Mouse (Mus musculus) megakaryocyte, embryonic 14.5 days (primary cell): ENCODE measurements around the gene Dazap2. TPM values are rescaled to one million over a fixed set of nuclear protein-coding genes. Genes with fewer than 3 reads are reported as not detected.
A peak's percentile ranks its signal among the peaks of the same experiment; 100 is the strongest.

Experiments used
- H3K27me3 ChIP-seq: replicated peaks from 2 replicates; pipeline ENCODE3; 2012; ENCODE audit warnings: inconsistent platforms
- H3K36me3 ChIP-seq: replicated peaks from 2 replicates; pipeline ENCODE3; 2012; ENCODE audit warnings: low read length, inconsistent platforms, mixed read lengths
- H3K4me1 ChIP-seq: 2 replicates; pipeline ENCODE4 v1.6.1; 2012; ENCODE audit warnings: inconsistent platforms
- H3K4me3 ChIP-seq: replicated peaks from 2 replicates; pipeline ENCODE3; 2012; ENCODE audit warnings: moderate library complexity, mild to moderate bottlenecking, inconsistent platforms
- H3K9me3 ChIP-seq: 2 replicates; pipeline ENCODE4 v1.6.1; 2012; ENCODE audit warnings: inconsistent platforms
- FLI1 ChIP-seq: IDR thresholded peaks from 2 replicates; pipeline ENCODE4 v1.6.1; 2012; ENCODE audit warnings: low read length, inconsistent platforms, mixed read lengths
- GATA1 ChIP-seq: IDR thresholded peaks from 3 replicates; pipeline ENCODE4 v1.6.1; 2012; ENCODE audit warnings: mixed read lengths, low read length, inconsistent platforms, borderline replicate concordance
- polyA plus RNA-seq: library from polyadenylated mRNA; stranded (reverse); fragments of >175 nt; gene quantifications from 2 replicates; pipeline ENCODE4 v1.2.3, GENCODE M21; 2012; ENCODE audit warnings: low replicate concordance; ENCODE audit not compliant: insufficient read depth

Dazap2 gene
- polyA plus RNA-seq, result 28.5 and 32.0 TPM in 2 replicates

- TF ChIP-seq GATA1 (no peak), FLI1 (no peak)
Observed at GRCm38 (mm10) chr15:100614996-100615824, at the start of gene Dazap2. Dazap2 (plus strand) TSS chr15:100615349.

DNA sequence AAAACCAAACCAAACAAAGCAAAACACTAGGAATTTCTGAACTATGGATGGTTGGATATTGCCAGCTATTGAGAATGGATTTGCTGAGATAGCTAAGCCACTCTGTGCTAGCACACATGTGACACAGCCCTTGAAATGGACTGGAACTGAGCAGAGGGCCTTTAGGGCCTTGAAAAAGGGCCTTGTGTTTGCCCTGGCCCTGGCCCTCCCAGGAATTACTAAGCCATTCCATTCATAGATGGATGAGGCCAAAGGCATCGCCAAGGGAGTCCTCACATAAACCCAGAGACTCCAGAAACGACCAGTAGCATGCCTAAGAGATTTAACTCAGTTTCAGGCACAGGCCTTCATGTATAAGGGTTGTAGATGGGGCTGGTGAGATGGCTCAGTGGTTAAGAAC is 48.6 kb upstream of the Dazap2 start:
- peaks cover 16% of the 10 kb centered on the region for H3K4me1 ChIP-seq
- TF ChIP-seq FLI1, result no peak
- TF ChIP-seq GATA1, result no peak
- peaks cover 39% of the 10 kb centered on the region for H3K27me3 ChIP-seq
- H3K4me3 ChIP-seq, result no peak overlapping the region
- H3K36me3 ChIP-seq, result no peaks in the 10 kb centered on the region
- no peaks in the 10 kb centered on the region for H3K9me3 ChIP-seq

More at GRCm38 (mm10) chr15:100614996-100615824, at the start of gene Dazap2:
- H3K36me3 ChIP-seq, result peaks cover 39% of the 10 kb centered on the region
- no peaks in the 10 kb centered on the region for H3K9me3 ChIP-seq
- H3K4me1 ChIP-seq, result peaks cover 71% of the 10 kb centered on the region
- peak within 1 kb of the TSS; percentile 100 for H3K4me3 ChIP-seq
- H3K27me3 ChIP-seq, result no peaks in the 10 kb centered on the region

- no peak overlapping the region for H3K4me3 ChIP-seq
Observed at GRCm38 (mm10) chr15:100569239-100569638, 45.9 kb upstream of the Dazap2 start.

GRCm38 (mm10) chr15:100573946-100574345 is 41.2 kb upstream of the Dazap2 start:
- no peaks in the 10 kb centered on the region for H3K9me3 ChIP-seq
- no peak overlapping the region for H3K4me3 ChIP-seq
- H3K27me3 ChIP-seq, result peaks cover 71% of the 10 kb centered on the region
- no peak for TF ChIP-seq GATA1
- no peaks in the 10 kb centered on the region for H3K36me3 ChIP-seq
- H3K4me1 ChIP-seq, result peaks cover 9% of the 10 kb centered on the region

More at GRCm38 (mm10) chr15:100569239-100569638, 45.9 kb upstream of the Dazap2 start:
- Histone ChIP-seq H3K36me3 (no peaks in the 10 kb centered on the region), H3K9me3 (no peaks in the 10 kb centered on the region), H3K27me3 (peaks cover 52% of the 10 kb centered on the region), H3K4me1 (peaks cover 16% of the 10 kb centered on the region)
- TF ChIP-seq FLI1, result no peak
- TF ChIP-seq GATA1, result no peak

- no peaks in the 10 kb centered on the region for H3K36me3 ChIP-seq
- H3K4me3 ChIP-seq, result no peak overlapping the region
- TF ChIP-seq GATA1 (no peak), FLI1 (no peak)
Observed at GRCm38 (mm10) chr15:100574378-100574777, 40.8 kb upstream of the Dazap2 start.

GRCm38 (mm10) chr15:100575366-100575765 is 39.8 kb upstream of the Dazap2 start:
- Histone ChIP-seq H3K4me3 (no peak overlapping the region), H3K4me1 (peaks cover 4% of the 10 kb centered on the region; the same call in 1 of the 2 replicates), H3K36me3 (no peaks in the 10 kb centered on the region), H3K27me3 (peaks cover 74% of the 10 kb centered on the region), H3K9me3 (no peaks in the 10 kb centered on the region)
- TF ChIP-seq GATA1 (no peak), FLI1 (no peak)

More at GRCm38 (mm10) chr15:100574378-100574777, 40.8 kb upstream of the Dazap2 start:
- Histone ChIP-seq H3K9me3 (no peaks in the 10 kb centered on the region), H3K27me3 (peaks cover 71% of the 10 kb centered on the region), H3K4me1 (peaks cover 4% of the 10 kb centered on the region)

- no peak for TF ChIP-seq GATA1
- TF ChIP-seq FLI1, result no peak
- H3K4me1 ChIP-seq, result peaks cover 4% of the 10 kb centered on the region; the same call in 1 of the 2 replicates
- H3K4me3 ChIP-seq, result no peak overlapping the region
- H3K27me3 ChIP-seq, result peaks cover 75% of the 10 kb centered on the region
- no peaks in the 10 kb centered on the region for H3K36me3 ChIP-seq
- no peaks in the 10 kb centered on the region for H3K9me3 ChIP-seq
Observed at GRCm38 (mm10) chr15:100576392-100576791, 38.8 kb upstream of the Dazap2 start.

- no peak for TF ChIP-seq FLI1
- no peak for TF ChIP-seq GATA1
- Histone ChIP-seq H3K4me3 (no peak overlapping the region), H3K27me3 (peaks cover 77% of the 10 kb centered on the region), H3K9me3 (no peaks in the 10 kb centered on the region), H3K36me3 (no peaks in the 10 kb centered on the region), H3K4me1 (peaks cover 4% of the 10 kb centered on the region; the same call in 1 of the 2 replicates)
Observed at GRCm38 (mm10) chr15:100576810-100577209, 38.3 kb upstream of the Dazap2 start.

DNA sequence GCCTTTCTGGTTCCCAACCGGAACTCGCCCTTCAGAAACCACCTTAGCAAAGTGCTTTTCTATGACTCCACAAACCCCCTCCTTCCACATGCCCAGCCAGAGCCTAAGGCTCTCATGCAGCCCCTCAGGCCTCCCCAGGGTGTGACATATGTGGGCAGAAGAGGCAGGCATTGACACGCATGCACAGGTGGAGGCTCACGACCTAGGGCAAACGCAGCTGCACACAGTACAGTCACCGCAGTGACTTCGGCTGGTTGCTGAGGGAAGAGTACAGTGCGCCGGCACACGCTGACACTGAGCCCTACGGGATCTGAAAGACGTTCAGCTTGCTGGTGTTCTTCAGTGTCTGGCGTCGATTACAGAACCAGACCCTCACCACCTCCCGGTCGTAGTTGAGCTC is 37.2 kb upstream of the Dazap2 start:
- Histone ChIP-seq H3K9me3 (no peaks in the 10 kb centered on the region), H3K36me3 (no peaks in the 10 kb centered on the region), H3K27me3 (peaks cover 87% of the 10 kb centered on the region), H3K4me3 (peak overlapping the region; percentile 33), H3K4me1 (peaks cover 4% of the 10 kb centered on the region; the same call in 1 of the 2 replicates)
- TF ChIP-seq GATA1 (no peak), FLI1 (no peak)

DNA sequence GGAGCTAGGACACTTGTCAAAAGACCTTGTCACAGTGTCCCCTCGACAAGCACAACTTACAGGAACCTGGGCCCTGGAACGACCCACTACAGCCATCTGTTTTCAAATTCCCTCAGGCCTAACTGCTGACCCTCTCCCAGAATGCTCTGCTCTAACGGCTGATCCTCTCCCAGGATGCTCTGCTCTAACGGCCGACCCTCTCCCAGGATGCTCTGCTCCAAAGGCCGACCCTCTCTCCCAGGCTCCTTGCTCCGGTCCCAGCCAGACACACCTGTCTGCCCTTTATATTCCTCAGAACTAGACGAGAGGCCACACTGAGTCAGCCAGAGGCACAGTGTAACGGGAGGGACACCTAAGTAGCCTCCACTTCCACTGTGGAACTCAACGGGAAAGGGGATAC is 35.0 kb upstream of the Dazap2 start:
- H3K36me3 ChIP-seq, result no peaks in the 10 kb centered on the region
- H3K4me3 ChIP-seq, result no peak overlapping the region
- no peak for TF ChIP-seq FLI1
- TF ChIP-seq GATA1, result no peak
- H3K4me1 ChIP-seq, result peaks cover 8% of the 10 kb centered on the region; the same call in 1 of the 2 replicates
- H3K27me3 ChIP-seq, result peaks cover 79% of the 10 kb centered on the region
- H3K9me3 ChIP-seq, result no peaks in the 10 kb centered on the region
